Mouse (Mus musculus): ENCODE measurements around the gene Scn5a. TPM values are rescaled to one million over a fixed set of nuclear protein-coding genes. Genes with fewer than 3 reads are reported as not detected.

Scn5a gene
- total and polyA plus RNA-seq, 3 experiments = 0.27 TPM; not detected in 2

DNA sequence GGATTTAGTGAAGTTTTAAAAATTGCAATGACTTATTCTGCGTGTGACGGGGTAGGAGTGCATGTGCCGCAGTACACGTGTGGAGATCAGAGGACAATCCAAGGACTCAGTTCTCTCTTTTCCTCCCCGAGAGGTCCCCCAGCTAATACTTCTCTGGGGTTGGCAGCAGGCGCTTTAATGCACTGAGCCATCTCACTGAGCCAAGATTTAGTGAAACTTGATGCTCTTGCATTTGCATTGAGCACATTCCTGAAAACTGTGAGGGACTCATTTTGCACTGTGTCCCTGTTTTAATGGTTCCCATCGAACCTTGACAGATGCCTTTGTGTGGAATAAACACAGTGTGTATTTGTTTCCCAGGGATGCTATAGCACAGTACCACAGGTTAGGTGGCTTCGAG lies 25.8 kb upstream of the Scn5a start:
- ATAC-seq (ENCODE audit: extremely low read depth, insufficient number of reproducible peaks, low FRiP score, poor library complexity, severe bottlenecking) = no peak
- Histone ChIP-seq H3K9me3 (replicated peaks) (peaks cover 71% of the 10 kb centered on the region), H3K4me1 (ENCODE audit: insufficient read depth, low read depth, low read length) (no peaks in the 10 kb centered on the region), H3K4me3 (ENCODE audit: low read depth, low read length) (no peak overlapping the region), H3K36me3 (replicated peaks) (no peaks in the 10 kb centered on the region), H3K27me3 (ENCODE audit: insufficient read depth, low read length) (no peaks in the 10 kb centered on the region)
- no peak for TF ChIP-seq POLR2AphosphoS5 (IDR thresholded peaks at IDR 0.05; ENCODE audit: insufficient replicate concordance, low read depth, low read length)
- TF ChIP-seq GATA1 (IDR thresholded peaks at IDR 0.05; ENCODE audit: borderline replicate concordance, low read length) = no peak
- TF ChIP-seq GATA2 (IDR thresholded peaks at IDR 0.05; ENCODE audit: borderline replicate concordance, low read depth, low read length) = no peak
- no peak for TF ChIP-seq CTCF (IDR thresholded peaks at IDR 0.05; ENCODE audit: low read depth, low read length)
- TF ChIP-seq TAL1 (conservative IDR thresholded peaks at IDR 0.05; ENCODE audit: low read depth, low read length) = no peak
- no peak for DNase-seq (ENCODE audit: low spot score)

DNA sequence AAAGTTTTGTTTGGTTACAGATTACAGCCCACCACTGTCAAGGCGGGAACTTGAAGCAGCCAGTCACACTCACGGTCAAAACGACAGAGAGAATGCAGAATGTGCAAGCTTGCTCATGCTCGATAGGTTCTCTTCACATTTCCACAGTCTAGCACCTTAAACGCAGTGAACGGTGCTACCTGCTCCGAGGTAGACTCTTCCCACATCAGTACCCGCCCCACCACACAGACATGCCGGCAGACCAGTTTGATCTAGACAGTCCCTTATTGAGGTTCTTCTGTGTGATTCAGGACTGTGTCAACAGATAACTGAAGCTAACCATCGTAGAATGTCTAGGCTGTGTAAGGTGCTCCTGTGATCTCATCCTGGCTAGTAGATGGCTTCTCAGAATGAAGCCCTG lies 19.7 kb upstream of the Scn5a start:
- Histone ChIP-seq H3K36me3 (replicated peaks) (no peaks in the 10 kb centered on the region), H3K27me3 (ENCODE audit: insufficient read depth, low read length) (no peaks in the 10 kb centered on the region)
- TF ChIP-seq TAL1 (conservative IDR thresholded peaks at IDR 0.05; ENCODE audit: low read depth, low read length) (no peak), POLR2AphosphoS5 (IDR thresholded peaks at IDR 0.05; ENCODE audit: insufficient replicate concordance, low read depth, low read length) (no peak), GATA1 (IDR thresholded peaks at IDR 0.05; ENCODE audit: borderline replicate concordance, low read length) (no peak), GATA2 (IDR thresholded peaks at IDR 0.05; ENCODE audit: borderline replicate concordance, low read depth, low read length) (no peak), CTCF (IDR thresholded peaks at IDR 0.05; ENCODE audit: low read depth, low read length) (no peak)

DNA sequence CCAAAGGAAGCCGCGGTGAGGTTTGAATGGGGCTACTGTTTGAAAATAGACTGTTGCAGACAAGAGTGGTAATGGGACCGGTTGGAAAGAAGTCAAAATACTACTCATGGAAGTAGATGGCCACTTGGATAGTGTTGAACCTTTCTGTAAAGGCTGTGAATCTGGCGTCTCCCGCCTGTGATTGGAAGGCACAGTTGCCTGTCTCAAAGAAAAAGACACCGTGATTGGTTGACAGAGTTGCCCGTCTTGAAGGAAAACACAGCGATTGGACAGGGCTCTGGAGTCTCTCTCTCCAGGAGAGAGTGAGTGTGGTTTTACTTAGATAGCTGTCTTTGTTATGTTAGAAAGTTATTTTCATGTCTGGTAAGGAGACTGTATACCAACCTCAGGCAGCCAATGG lies 18.5 kb upstream of the Scn5a start:
- no peak for ATAC-seq (ENCODE audit: extremely low read depth, insufficient number of reproducible peaks, low FRiP score, poor library complexity, severe bottlenecking)
- no peaks in the 10 kb centered on the region for H3K27me3 ChIP-seq (ENCODE audit: insufficient read depth, low read length)

More for the DNA sequence above, 19.7 kb upstream of the Scn5a start:
- Histone ChIP-seq H3K4me1 (ENCODE audit: insufficient read depth, low read depth, low read length) (no peaks in the 10 kb centered on the region), H3K4me3 (ENCODE audit: low read depth, low read length) (no peak overlapping the region), H3K9me3 (replicated peaks) (peaks cover 65% of the 10 kb centered on the region)
- DNase-seq (ENCODE audit: low spot score) (no peak), ATAC-seq (ENCODE audit: extremely low read depth, insufficient number of reproducible peaks, low FRiP score, poor library complexity, severe bottlenecking) (no peak)

GRCm38 (mm10) chr9:119589592-119589991 lies 10.8 kb upstream of the Scn5a start:
- Histone ChIP-seq H3K4me1 (ENCODE audit: insufficient read depth, low read depth, low read length) (no peaks in the 10 kb centered on the region), H3K36me3 (replicated peaks) (no peaks in the 10 kb centered on the region), H3K9me3 (replicated peaks) (peaks cover 61% of the 10 kb centered on the region), H3K27me3 (ENCODE audit: insufficient read depth, low read length) (no peaks in the 10 kb centered on the region), H3K4me3 (ENCODE audit: low read depth, low read length) (no peak overlapping the region)
- ATAC-seq (ENCODE audit: extremely low read depth, insufficient number of reproducible peaks, low FRiP score, poor library complexity, severe bottlenecking) (no peak), DNase-seq (ENCODE audit: low spot score) (no peak)
- no peak for TF ChIP-seq GATA2 (IDR thresholded peaks at IDR 0.05; ENCODE audit: borderline replicate concordance, low read depth, low read length)
- no peak for TF ChIP-seq POLR2AphosphoS5 (IDR thresholded peaks at IDR 0.05; ENCODE audit: insufficient replicate concordance, low read depth, low read length)
- TF ChIP-seq TAL1 (conservative IDR thresholded peaks at IDR 0.05; ENCODE audit: low read depth, low read length) = no peak
- no peak for TF ChIP-seq GATA1 (IDR thresholded peaks at IDR 0.05; ENCODE audit: borderline replicate concordance, low read length)
- TF ChIP-seq CTCF (IDR thresholded peaks at IDR 0.05; ENCODE audit: low read depth, low read length) = no peak

More for the DNA sequence above, 18.5 kb upstream of the Scn5a start:
- peaks cover 66% of the 10 kb centered on the region for H3K9me3 ChIP-seq (replicated peaks)
- H3K36me3 ChIP-seq (replicated peaks) = no peaks in the 10 kb centered on the region
- TF ChIP-seq GATA2 (IDR thresholded peaks at IDR 0.05; ENCODE audit: borderline replicate concordance, low read depth, low read length) (no peak), CTCF (IDR thresholded peaks at IDR 0.05; ENCODE audit: low read depth, low read length) (no peak), GATA1 (IDR thresholded peaks at IDR 0.05; ENCODE audit: borderline replicate concordance, low read length) (no peak), TAL1 (conservative IDR thresholded peaks at IDR 0.05; ENCODE audit: low read depth, low read length) (no peak), POLR2AphosphoS5 (IDR thresholded peaks at IDR 0.05; ENCODE audit: insufficient replicate concordance, low read depth, low read length) (no peak)
- DNase-seq (ENCODE audit: low spot score) = no peak
- H3K4me3 ChIP-seq (ENCODE audit: low read depth, low read length) = no peak overlapping the region
- no peaks in the 10 kb centered on the region for H3K4me1 ChIP-seq (ENCODE audit: insufficient read depth, low read depth, low read length)

DNA sequence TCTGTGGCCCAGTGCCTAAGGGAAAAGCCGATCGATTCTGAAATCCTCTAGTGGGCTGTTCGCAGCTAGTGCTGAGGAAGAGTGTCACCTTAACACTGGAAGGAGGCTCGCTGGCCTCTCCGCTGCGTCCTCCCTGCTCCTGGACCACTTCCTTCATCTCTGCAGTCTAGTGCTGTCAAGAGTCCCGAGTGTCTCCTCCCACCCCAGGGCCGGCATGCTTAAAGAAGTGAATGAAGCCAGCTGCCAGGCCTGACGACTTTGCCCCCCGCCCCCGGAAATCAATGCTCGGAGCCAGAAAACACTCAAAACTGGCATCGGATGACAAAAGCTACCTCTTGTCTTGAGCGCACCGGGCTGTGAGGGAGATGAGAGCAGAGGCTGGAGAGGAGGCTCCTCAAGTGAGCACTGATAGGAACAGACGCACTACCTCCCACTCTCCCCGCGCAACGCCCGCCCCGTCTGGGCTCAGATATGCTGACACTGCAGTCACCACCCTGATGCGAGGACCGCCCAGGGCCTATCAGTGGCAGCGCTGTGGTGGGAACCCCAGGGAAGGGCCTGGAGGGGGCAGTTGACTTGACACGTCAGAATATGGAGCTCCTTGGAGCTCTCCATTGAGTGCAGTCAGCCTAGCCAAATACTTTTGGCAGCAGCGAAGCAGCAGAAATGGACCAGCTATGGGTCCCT lies 10.1 kb upstream of the Scn5a start:
- DNase-seq (ENCODE audit: low spot score) (no peak), ATAC-seq (ENCODE audit: extremely low read depth, insufficient number of reproducible peaks, low FRiP score, poor library complexity, severe bottlenecking) (no peak)
- Histone ChIP-seq H3K4me1 (ENCODE audit: insufficient read depth, low read depth, low read length) (no peaks in the 10 kb centered on the region), H3K4me3 (ENCODE audit: low read depth, low read length) (no peak overlapping the region; the same call in 1 of the 2 replicates), H3K27me3 (ENCODE audit: insufficient read depth, low read length) (no peaks in the 10 kb centered on the region), H3K9me3 (replicated peaks) (peaks cover 62% of the 10 kb centered on the region), H3K36me3 (replicated peaks) (no peaks in the 10 kb centered on the region)
- TF ChIP-seq GATA2 (IDR thresholded peaks at IDR 0.05; ENCODE audit: borderline replicate concordance, low read depth, low read length) (no peak), POLR2AphosphoS5 (IDR thresholded peaks at IDR 0.05; ENCODE audit: insufficient replicate concordance, low read depth, low read length) (no peak), CTCF (IDR thresholded peaks at IDR 0.05; ENCODE audit: low read depth, low read length) (no peak), TAL1 (conservative IDR thresholded peaks at IDR 0.05; ENCODE audit: low read depth, low read length) (no peak), GATA1 (IDR thresholded peaks at IDR 0.05; ENCODE audit: borderline replicate concordance, low read length) (no peak)

- no peaks in the 10 kb centered on the region for H3K27me3 ChIP-seq (ENCODE audit: insufficient read depth, low read length)
Observed at GRCm38 (mm10) chr9:119580668-119581067, 1.9 kb upstream of the Scn5a start.

More at GRCm38 (mm10) chr9:119580668-119581067, 1.9 kb upstream of the Scn5a start:
- H3K4me3 ChIP-seq (ENCODE audit: low read depth, low read length) = no peak overlapping the region
- H3K4me1 ChIP-seq (ENCODE audit: insufficient read depth, low read depth, low read length) = no peaks in the 10 kb centered on the region
- no peaks in the 10 kb centered on the region for H3K36me3 ChIP-seq (replicated peaks)
- DNase-seq (ENCODE audit: low spot score) (no peak), ATAC-seq (ENCODE audit: extremely low read depth, insufficient number of reproducible peaks, low FRiP score, poor library complexity, severe bottlenecking) (no peak)
- H3K9me3 ChIP-seq (replicated peaks) = peaks cover 87% of the 10 kb centered on the region
- no peak for TF ChIP-seq POLR2AphosphoS5 (IDR thresholded peaks at IDR 0.05; ENCODE audit: insufficient replicate concordance, low read depth, low read length)
- no peak for TF ChIP-seq GATA2 (IDR thresholded peaks at IDR 0.05; ENCODE audit: borderline replicate concordance, low read depth, low read length)
- TF ChIP-seq GATA1 (IDR thresholded peaks at IDR 0.05; ENCODE audit: borderline replicate concordance, low read length) = no peak
- no peak for TF ChIP-seq TAL1 (conservative IDR thresholded peaks at IDR 0.05; ENCODE audit: low read depth, low read length)
- TF ChIP-seq CTCF (IDR thresholded peaks at IDR 0.05; ENCODE audit: low read depth, low read length) = peak; percentile 16; the same call in 1 of the 2 replicates
